Mouse (Mus musculus) lung, adult 2 months (tissue): Measurements from ENCODE around the gene Palmd.

Experiments used
- CTCF ChIP-seq: fragments of 200-500 bp; IDR thresholded peaks from 2 replicates; pipeline ENCODE4 v1.5.1; 2011; ENCODE audit warnings: mild to moderate bottlenecking, low read length, control low read depth; ENCODE audit not compliant: insufficient read depth
- POLR2A ChIP-seq: fragments of 200-500 bp; IDR thresholded peaks from 2 replicates; pipeline ENCODE4 v1.6.1; 2011; ENCODE audit warnings: low read depth, mild to moderate bottlenecking, control low read depth, low read length, borderline replicate concordance; ENCODE audit errors: extremely low read depth

- TF ChIP-seq POLR2A (no peak), CTCF (no peak)
Observed at GRCm38 (mm10) chr3:116960414-116960813, 8.4 kb downstream of the Palmd start.
